Mouse (Mus musculus): ENCODE measurements around the gene Nr1d2.
"Not testable (repeated sequence)": the region's sequence is repeated elsewhere in the genome, so short reads cannot be mapped to it uniquely, and the experiment has no call there.

- TF ChIP-seq CTCF (IDR thresholded peaks at IDR 0.05; ENCODE audit: low read depth, low read length); POLR2A (IDR thresholded peaks at IDR 0.05; ENCODE audit: borderline replicate concordance, low read depth, low read length): not testable (repeated sequence)
Observed at GRCm38 (mm10) chr14:18236496-18237235, 2.3 kb downstream of the Nr1d2 start.
